Mouse (Mus musculus) ES-E14 (cell line): ENCODE results near the gene Gm6763. TPM values are rescaled to one million over a fixed set of nuclear protein-coding genes. Genes with fewer than 3 reads are reported as not detected.
"Not testable (repeated sequence)": the region's sequence is repeated elsewhere in the genome, so short reads cannot be mapped to it uniquely, and the experiment has no call there.

Experiments used
- DNase-seq: peaks from one replicate; pipeline ENCODE4 v3.0.0-alpha.2; 2013; ENCODE audit warnings: low read depth, low spot score
- H3K27ac ChIP-seq: 2 replicates; pipeline ENCODE4 v1.5.1; 2012; ENCODE audit warnings: low read depth, mild to moderate bottlenecking, low read length, moderate library complexity, mixed read lengths; ENCODE audit not compliant: poor library complexity, insufficient read depth, severe bottlenecking
- H3K36me3 ChIP-seq: 2 replicates; pipeline ENCODE4 v1.6.1; 2012; ENCODE audit warnings: mild to moderate bottlenecking, low read length, moderate library complexity, mixed read lengths; ENCODE audit not compliant: control insufficient read depth, poor library complexity, insufficient read depth, severe bottlenecking
- H3K4me1 ChIP-seq, 2 experiments: fragments of 150-350 bp in 1 of 2; sonication (generic) in 1 of 2; 2 replicates each; pipeline ENCODE4 v1.6.1; 2012; ENCODE audit warnings: low read length in 2 of 2, mild to moderate bottlenecking in 1 of 2, mixed read lengths in 1 of 2; ENCODE audit not compliant: control insufficient read depth in 2 of 2, insufficient read depth in 2 of 2, poor library complexity in 1 of 2
- H3K4me3 ChIP-seq, 2 experiments: fragments of 150-350 bp in 1 of 2; sonication (generic) in 1 of 2; 2 replicates each; pipeline ENCODE4 v1.5.1; 2012; ENCODE audit warnings: low read length in 2 of 2, low read depth in 1 of 2, mild to moderate bottlenecking in 1 of 2, mixed read lengths in 1 of 2; ENCODE audit not compliant: insufficient read depth in 1 of 2, poor library complexity in 1 of 2, severe bottlenecking in 1 of 2
- H3K9ac ChIP-seq: 2 replicates; pipeline ENCODE4 v1.6.1; 2012; ENCODE audit warnings: low read depth, mild to moderate bottlenecking, low read length, mixed read lengths; ENCODE audit not compliant: poor library complexity, insufficient read depth, severe bottlenecking
- H3K9me3 ChIP-seq: fragments of 150-350 bp; sonication (generic); 2 replicates; pipeline ENCODE4 v1.6.1; 2012; ENCODE audit warnings: low read depth, mild to moderate bottlenecking, low read length; ENCODE audit not compliant: control insufficient read depth, insufficient read depth
- CHD2 ChIP-seq: IDR thresholded peaks from 2 replicates; pipeline ENCODE4 v1.6.1; 2014; ENCODE audit warnings: mild to moderate bottlenecking, low read depth, low read length, inconsistent platforms
- HCFC1 ChIP-seq: IDR thresholded peaks from 2 replicates; pipeline ENCODE4 v1.6.1; 2012; ENCODE audit warnings: low read length, inconsistent platforms, borderline replicate concordance; ENCODE audit not compliant: insufficient read depth
- MAFK ChIP-seq: IDR thresholded peaks from 2 replicates; pipeline ENCODE4 v1.6.1; 2014; ENCODE audit warnings: mild to moderate bottlenecking, low read depth, low read length, inconsistent platforms; ENCODE audit not compliant: insufficient read depth
- ZC3H11A ChIP-seq: IDR thresholded peaks from 2 replicates; pipeline ENCODE4 v1.6.1; 2012; ENCODE audit warnings: low read depth, mild to moderate bottlenecking, inconsistent platforms, low read length, borderline replicate concordance
- ZNF384 ChIP-seq: IDR thresholded peaks from 2 replicates; pipeline ENCODE4 v1.6.1; 2012; ENCODE audit warnings: low read depth, low read length, inconsistent platforms
- in situ Hi-C, 2 experiments: fragments of 600-800 bp; cut with MboI; formaldehyde crosslinking; loops; one replicate each; pipeline ENCODE4 v1.15.1; 2025; ENCODE audit warnings: low sequenced_read_pairs in 2 of 2, inconsistent platforms in 1 of 2; ENCODE audit not compliant: unreplicated experiment in 2 of 2
- total RNA-seq: library from RNA; depleted of rRNA; stranded (reverse); fragments of 300-350 nt; gene quantifications from 2 replicates; pipeline ENCODE4 v1.2.3, GENCODE M21; 2012; rRNA removed

The Gm6763 gene
- total RNA-seq, result not detected in 2 replicates

DNA sequence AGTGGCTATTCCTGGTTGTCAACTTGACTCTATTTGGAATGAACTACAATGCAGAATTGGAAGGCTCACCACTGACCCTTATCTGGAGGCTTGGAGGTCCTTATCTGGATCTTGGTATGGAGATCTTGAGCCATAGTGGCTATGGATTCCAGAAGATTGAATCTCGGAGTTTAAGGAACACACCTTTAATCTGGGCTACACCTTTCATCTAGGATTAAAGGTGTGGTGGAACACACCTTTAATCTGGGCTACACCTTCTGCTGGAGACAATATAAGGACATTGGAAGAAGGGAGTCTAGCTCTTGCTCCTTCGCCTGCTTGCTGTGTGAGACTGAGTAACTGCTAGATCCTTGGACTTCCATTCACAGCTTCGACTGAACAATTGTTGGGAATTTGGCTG lies at the start of gene Gm6763:
Gene Gm6763, plus strand, starts transcription at position 301 of the 400 bp plus-strand sequence.
- H3K9ac ChIP-seq, H3K27ac ChIP-seq, H3K9me3 ChIP-seq, H3K4me1 ChIP-seq, H3K36me3 ChIP-seq, DNase-seq, H3K4me3 ChIP-seq, in situ Hi-C loops: not testable (repeated sequence)

DNA sequence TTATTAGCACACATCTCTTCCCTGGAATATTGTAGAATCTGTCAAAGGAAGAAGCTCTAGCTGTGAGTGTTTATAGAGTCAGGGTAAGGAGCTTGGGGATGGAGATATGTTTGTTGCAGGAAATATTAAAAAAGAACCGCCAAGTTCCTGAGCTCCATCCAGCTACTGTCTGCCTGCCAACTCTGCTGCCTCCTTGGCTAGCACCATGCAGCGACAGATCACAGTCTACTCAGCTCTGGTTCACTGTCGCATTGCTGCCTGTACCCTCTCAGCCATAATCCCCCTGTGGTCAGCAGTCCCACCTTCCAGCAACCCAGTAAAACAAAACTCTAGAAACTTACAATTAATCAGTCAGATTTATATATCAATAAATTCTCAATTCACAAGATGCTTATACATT lies 41.3 kb upstream of the Gm6763 start:
- no peak for TF ChIP-seq MAFK
- TF ChIP-seq ZNF384, result no peak
- TF ChIP-seq HCFC1, result no peak
- no peak for TF ChIP-seq CHD2
- TF ChIP-seq ZC3H11A, result no peak
- Histone ChIP-seq H3K27ac (no peak overlapping the region), H3K4me1 (no peaks in the 10 kb centered on the region), H3K9me3 (no peaks in the 10 kb centered on the region), H3K4me3 (no peak overlapping the region), H3K9ac (no peak overlapping the region), H3K36me3 (no peaks in the 10 kb centered on the region)
- in situ Hi-C loops, result no loop called here
- DNase-seq, result no peak

DNA sequence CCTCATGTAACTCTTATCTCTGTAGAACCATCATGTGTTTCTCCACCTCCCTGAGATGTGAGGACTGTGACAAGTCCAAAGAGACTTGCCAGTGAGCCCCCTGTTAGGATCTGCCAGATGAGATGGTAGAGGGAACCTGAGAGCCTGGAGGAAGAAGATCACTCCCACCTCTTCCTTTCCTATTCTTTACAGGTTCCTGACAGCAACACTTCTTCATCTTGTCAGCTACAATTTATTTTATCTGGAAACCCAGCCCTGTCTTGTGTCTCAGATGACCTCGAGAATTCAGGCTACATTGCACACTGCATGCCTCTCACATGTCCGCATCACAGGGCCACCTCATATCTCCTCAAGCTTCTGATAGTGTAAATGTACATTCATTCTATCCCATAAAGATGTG lies 33.0 kb upstream of the Gm6763 start:
- Histone ChIP-seq H3K4me3 (no peak overlapping the region), H3K36me3 (no peaks in the 10 kb centered on the region), H3K27ac (no peak overlapping the region), H3K9me3 (no peaks in the 10 kb centered on the region), H3K9ac (no peak overlapping the region), H3K4me1 (no peaks in the 10 kb centered on the region)
- no peak for TF ChIP-seq ZC3H11A
- DNase-seq, result no peak
- in situ Hi-C loops, result no loop called here

DNA sequence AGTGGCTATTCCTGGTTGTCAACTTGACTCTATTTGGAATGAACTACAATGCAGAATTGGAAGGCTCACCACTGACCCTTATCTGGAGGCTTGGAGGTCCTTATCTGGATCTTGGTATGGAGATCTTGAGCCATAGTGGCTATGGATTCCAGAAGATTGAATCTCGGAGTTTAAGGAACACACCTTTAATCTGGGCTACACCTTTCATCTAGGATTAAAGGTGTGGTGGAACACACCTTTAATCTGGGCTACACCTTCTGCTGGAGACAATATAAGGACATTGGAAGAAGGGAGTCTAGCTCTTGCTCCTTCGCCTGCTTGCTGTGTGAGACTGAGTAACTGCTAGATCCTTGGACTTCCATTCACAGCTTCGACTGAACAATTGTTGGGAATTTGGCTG lies 8.6 kb upstream of the Gm6763 start, which contains the start of gene Gm21293:
Gene Gm21293, plus strand, starts transcription at position 301 of the 400 bp plus-strand sequence.
- in situ Hi-C loops, H3K36me3 ChIP-seq, H3K4me1 ChIP-seq, H3K9ac ChIP-seq, H3K27ac ChIP-seq, H3K4me3 ChIP-seq, H3K9me3 ChIP-seq, DNase-seq: not testable (repeated sequence)

DNA sequence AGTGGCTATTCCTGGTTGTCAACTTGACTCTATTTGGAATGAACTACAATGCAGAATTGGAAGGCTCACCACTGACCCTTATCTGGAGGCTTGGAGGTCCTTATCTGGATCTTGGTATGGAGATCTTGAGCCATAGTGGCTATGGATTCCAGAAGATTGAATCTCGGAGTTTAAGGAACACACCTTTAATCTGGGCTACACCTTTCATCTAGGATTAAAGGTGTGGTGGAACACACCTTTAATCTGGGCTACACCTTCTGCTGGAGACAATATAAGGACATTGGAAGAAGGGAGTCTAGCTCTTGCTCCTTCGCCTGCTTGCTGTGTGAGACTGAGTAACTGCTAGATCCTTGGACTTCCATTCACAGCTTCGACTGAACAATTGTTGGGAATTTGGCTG lies 8.4 kb downstream of the Gm6763 start, which contains the start of gene Gm8764:
Gene Gm8764, plus strand, starts transcription at position 301 of the 400 bp plus-strand sequence.
- H3K4me3 ChIP-seq, H3K9ac ChIP-seq, H3K9me3 ChIP-seq, H3K36me3 ChIP-seq, in situ Hi-C loops, DNase-seq, H3K27ac ChIP-seq, H3K4me1 ChIP-seq: not testable (repeated sequence)

DNA sequence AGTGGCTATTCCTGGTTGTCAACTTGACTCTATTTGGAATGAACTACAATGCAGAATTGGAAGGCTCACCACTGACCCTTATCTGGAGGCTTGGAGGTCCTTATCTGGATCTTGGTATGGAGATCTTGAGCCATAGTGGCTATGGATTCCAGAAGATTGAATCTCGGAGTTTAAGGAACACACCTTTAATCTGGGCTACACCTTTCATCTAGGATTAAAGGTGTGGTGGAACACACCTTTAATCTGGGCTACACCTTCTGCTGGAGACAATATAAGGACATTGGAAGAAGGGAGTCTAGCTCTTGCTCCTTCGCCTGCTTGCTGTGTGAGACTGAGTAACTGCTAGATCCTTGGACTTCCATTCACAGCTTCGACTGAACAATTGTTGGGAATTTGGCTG lies 16.9 kb downstream of the Gm6763 start, which contains the start of gene Gm21304:
Gene Gm21304, plus strand, starts transcription at position 301 of the 400 bp plus-strand sequence.
- H3K4me3 ChIP-seq, H3K9me3 ChIP-seq, H3K27ac ChIP-seq, H3K9ac ChIP-seq, in situ Hi-C loops, H3K36me3 ChIP-seq, H3K4me1 ChIP-seq, DNase-seq: not testable (repeated sequence)

DNA sequence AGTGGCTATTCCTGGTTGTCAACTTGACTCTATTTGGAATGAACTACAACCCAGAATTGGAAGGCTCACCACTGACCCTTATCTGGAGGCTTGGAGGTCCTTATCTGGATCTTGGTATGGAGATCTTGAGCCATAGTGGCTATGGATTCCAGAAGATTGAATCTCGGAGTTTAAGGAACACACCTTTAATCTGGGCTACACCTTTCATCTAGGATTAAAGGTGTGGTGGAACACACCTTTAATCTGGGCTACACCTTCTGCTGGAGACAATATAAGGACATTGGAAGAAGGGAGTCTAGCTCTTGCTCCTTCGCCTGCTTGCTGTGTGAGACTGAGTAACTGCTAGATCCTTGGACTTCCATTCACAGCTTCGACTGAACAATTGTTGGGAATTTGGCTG lies 25.4 kb downstream of the Gm6763 start, which contains the start of gene Gm21312:
Gene Gm21312, plus strand, starts transcription at position 301 of the 400 bp plus-strand sequence.
- DNase-seq, H3K27ac ChIP-seq, H3K9ac ChIP-seq, H3K4me1 ChIP-seq, in situ Hi-C loops, H3K9me3 ChIP-seq, H3K36me3 ChIP-seq, H3K4me3 ChIP-seq: not testable (repeated sequence)

DNA sequence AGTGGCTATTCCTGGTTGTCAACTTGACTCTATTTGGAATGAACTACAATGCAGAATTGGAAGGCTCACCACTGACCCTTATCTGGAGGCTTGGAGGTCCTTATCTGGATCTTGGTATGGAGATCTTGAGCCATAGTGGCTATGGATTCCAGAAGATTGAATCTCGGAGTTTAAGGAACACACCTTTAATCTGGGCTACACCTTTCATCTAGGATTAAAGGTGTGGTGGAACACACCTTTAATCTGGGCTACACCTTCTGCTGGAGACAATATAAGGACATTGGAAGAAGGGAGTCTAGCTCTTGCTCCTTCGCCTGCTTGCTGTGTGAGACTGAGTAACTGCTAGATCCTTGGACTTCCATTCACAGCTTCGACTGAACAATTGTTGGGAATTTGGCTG lies 33.9 kb downstream of the Gm6763 start, which contains the start of gene Gm20765:
Gene Gm20765, plus strand, starts transcription at position 301 of the 400 bp plus-strand sequence.
- in situ Hi-C loops, H3K4me3 ChIP-seq, H3K4me1 ChIP-seq, H3K36me3 ChIP-seq, H3K9me3 ChIP-seq, DNase-seq, H3K9ac ChIP-seq, H3K27ac ChIP-seq: not testable (repeated sequence)
